Mouse (Mus musculus) CD4-positive naive resting alpha-beta T cell, adult 76 days (primary cell): ENCODE results near the gene Gm4307. TPM values are rescaled to one million over a fixed set of nuclear protein-coding genes. Genes with fewer than 3 reads are reported as not detected.

ENCODE experiments used
- total RNA-seq: library from RNA; stranded (reverse); gene quantifications from one replicate; pipeline ENCODE4 v1.2.4, GENCODE M21; 2023

Gene Gm4307
- not detected for total RNA-seq

DNA sequence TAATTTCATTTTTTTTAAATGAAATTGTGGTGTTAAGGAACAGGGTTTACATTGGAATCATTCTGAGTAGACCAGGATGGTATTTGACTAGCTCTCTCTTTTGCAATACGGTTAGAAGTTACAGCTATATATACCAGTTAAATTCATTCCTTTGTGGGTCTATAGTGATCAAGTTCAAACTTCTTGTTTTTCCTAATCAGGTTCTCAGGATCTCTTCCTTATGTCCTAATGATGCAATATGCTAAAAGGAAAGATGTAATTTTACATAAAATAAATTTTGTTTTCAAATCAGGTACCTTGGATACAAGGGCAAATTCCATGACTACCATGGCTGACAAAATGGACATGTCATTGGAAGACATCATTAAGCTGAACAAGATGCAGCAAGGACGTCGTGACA, at the start of gene Gm4307:
Gm4307 (plus strand) TSS at position 301 of the 400 bp plus-strand sequence.

DNA sequence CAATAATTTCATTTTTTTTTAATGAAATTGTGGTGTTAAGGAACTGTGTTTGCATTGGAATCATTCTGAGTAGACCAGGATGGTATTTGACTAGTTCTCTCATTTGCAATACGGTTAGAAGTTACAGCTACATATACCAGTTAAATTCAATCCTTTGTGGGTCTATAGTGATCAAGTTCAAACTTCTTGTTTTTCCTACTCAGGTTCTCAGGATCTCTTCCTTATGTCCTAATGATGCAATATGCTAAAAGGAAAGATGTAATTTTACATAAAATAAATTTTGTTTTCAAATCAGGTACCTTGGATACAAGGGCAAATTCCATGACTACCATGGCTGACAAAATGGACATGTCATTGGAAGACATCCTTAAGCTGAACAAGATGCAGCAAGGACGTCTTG, 25.8 kb upstream of the Gm4307 start, which contains the start of gene Gm4301:
Gm4301 (plus strand) TSS at position 301 of the 400 bp plus-strand sequence.

DNA sequence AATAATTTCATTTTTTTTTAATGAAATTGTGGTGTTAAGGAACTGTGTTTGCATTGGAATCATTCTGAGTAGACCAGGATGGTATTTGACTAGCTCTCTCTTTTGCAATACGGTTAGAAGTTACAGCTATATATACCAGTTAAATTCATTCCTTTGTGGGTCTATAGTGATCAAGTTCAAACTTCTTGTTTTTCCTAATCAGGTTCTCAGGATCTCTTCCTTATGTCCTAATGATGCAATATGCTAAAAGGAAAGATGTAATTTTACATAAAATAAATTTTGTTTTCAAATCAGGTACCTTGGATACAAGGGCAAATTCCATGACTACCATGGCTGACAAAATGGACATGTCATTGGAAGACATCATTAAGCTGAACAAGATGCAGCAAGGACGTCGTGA, 20.6 kb upstream of the Gm4307 start, which contains the start of gene Gm4302:
Gm4302 (plus strand) TSS at position 301 of the 400 bp plus-strand sequence.

DNA sequence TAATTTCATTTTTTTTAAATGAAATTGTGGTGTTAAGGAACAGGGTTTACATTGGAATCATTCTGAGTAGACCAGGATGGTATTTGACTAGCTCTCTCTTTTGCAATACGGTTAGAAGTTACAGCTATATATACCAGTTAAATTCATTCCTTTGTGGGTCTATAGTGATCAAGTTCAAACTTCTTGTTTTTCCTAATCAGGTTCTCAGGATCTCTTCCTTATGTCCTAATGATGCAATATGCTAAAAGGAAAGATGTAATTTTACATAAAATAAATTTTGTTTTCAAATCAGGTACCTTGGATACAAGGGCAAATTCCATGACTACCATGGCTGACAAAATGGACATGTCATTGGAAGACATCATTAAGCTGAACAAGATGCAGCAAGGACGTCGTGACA, 15.5 kb upstream of the Gm4307 start, which contains the start of gene Gm4303:
Gm4303 (plus strand) TSS at position 301 of the 400 bp plus-strand sequence.

DNA sequence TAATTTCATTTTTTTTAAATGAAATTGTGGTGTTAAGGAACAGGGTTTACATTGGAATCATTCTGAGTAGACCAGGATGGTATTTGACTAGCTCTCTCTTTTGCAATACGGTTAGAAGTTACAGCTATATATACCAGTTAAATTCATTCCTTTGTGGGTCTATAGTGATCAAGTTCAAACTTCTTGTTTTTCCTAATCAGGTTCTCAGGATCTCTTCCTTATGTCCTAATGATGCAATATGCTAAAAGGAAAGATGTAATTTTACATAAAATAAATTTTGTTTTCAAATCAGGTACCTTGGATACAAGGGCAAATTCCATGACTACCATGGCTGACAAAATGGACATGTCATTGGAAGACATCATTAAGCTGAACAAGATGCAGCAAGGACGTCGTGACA, 10.3 kb upstream of the Gm4307 start, which contains the start of gene Gm4305:
Gm4305 (plus strand) TSS at position 301 of the 400 bp plus-strand sequence.

DNA sequence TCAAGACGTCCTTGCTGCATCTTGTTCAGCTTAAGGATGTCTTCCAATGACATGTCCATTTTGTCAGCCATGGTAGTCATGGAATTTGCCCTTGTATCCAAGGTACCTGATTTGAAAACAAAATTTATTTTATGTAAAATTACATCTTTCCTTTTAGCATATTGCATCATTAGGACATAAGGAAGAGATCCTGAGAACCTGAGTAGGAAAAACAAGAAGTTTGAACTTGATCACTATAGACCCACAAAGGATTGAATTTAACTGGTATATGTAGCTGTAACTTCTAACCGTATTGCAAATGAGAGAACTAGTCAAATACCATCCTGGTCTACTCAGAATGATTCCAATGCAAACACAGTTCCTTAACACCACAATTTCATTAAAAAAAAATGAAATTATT, 21.3 kb downstream of the Gm4307 start, which contains the start of gene Gm4312:
Gm4312 (minus strand) TSS at position 101 of the 400 bp plus-strand sequence.

Other genes starting within 250 kb of the Gm4307 start
- gene Gm4301, start 25.7 kb upstream of the Gm4307 start, total RNA-seq: not detected
- gene Gm4302, start 20.5 kb upstream of the Gm4307 start, total RNA-seq: not detected
- not detected for gene Gm4303, start 15.4 kb upstream of the Gm4307 start, total RNA-seq
- gene Gm4305, start 10.2 kb upstream of the Gm4307 start, total RNA-seq: not detected
- gene Gm4312, start 21.2 kb downstream of the Gm4307 start, total RNA-seq: not detected
- gene Tmtc3, start 126.0 kb downstream of the Gm4307 start, total RNA-seq: 1.1 TPM
- 1.3 TPM for gene Cep290, start 126.2 kb downstream of the Gm4307 start, total RNA-seq
- 3.9 TPM for gene 4930430F08Rik, start 229.1 kb downstream of the Gm4307 start, total RNA-seq
- not detected for gene 1700017N19Rik, start 229.1 kb downstream of the Gm4307 start, total RNA-seq